Mouse (Mus musculus): ENCODE data around the gene Hebp1. TPM values are rescaled to one million over a fixed set of nuclear protein-coding genes. Genes with fewer than 3 reads are reported as not detected.

Gene Hebp1
- total RNA-seq, 2 experiments from 2014 or later: 11.5 to 16.8 TPM

- DNase-seq: no peak
Observed at GRCm38 (mm10) chr6:135197446-135197845, 376 bp downstream of the Hebp1 start.

- no peak for DNase-seq
Observed at GRCm38 (mm10) chr6:135196707-135197106, 1.1 kb downstream of the Hebp1 start.

GRCm38 (mm10) chr6:135194907-135195306, 2.9 kb downstream of the Hebp1 start:
- no peak for DNase-seq

DNA sequence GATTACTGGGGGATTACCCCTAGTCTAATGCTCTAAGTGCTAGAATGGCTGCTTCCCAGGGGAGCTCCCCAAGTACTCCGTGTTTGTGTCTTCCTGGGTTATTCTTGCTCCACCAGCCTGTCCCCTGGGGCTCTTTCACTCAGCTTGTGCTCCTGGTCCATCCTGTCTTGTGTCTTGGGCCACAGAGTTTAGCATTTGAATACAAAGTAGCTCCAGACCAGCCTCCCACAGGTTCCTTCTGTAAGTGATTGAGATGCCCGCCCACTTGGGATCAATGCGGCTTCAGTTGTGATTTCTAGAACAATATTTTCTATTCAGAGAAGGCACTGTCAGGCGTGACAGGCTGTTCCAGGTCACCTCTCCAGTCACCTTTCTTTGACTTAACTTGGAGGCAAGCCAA, 4.1 kb downstream of the Hebp1 start:
- no peak for DNase-seq

DNA sequence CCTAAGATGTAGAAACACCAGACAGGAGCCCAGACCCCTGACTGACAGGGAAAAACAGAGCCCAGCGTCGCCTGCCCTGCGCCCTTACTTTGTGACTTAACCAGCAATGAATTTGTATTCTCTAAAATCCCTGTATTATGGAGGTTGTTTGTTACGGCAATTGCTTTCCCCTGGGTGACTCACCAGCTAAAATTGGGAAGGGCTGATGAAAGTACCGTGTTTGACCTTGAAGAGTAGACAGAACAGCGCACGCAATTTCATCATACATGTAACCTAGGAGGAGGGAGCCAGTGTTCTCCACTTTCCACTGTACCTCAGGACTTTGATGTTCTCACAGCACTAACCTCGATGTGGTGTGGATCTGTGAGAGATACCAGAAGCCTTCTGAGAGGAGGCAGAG, 4.8 kb downstream of the Hebp1 start:
- DNase-seq: no peak

- no peak for DNase-seq
Observed at GRCm38 (mm10) chr6:135191906-135192305, 5.9 kb downstream of the Hebp1 start.

DNA sequence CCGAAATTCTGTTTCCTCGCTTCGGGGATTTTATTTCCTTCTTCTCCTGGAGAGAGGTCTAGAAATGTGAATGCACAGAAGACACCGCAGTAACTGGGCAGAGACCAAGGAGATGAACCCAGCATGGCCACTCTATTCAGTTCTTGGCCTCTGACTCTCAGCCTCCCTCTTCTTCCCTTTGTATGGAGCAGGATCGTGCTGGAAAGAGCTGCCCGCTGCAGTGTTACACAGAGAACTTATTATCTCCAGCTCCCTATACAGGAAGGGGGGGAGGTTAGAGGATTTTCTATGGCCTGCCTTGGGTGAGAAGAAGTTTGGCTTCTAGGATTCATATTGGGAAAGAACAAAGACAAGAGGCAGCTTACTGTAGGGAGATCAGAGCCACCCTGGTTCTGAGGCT, 7.7 kb downstream of the Hebp1 start:
- no peak for DNase-seq

DNA sequence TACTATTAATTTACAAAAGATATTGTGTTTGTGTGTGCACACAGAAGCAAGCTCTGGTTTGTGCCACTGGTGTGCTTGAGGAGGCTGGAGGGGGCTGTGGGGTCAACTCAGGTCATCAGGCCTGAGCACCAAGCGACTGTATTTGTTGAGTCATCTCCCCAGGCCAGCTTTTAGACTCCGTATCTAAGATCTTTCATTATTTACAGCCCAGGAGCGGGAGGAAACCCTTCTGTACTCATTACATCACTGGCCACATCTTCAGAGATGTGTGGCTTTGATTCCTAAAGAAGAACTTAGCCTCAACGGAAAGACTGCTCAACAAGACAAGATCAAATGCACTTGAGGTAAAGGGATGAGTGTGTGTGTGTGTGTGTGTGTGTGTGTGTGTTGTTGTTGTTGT, 9.2 kb downstream of the Hebp1 start:
- DNase-seq: no peak

DNA sequence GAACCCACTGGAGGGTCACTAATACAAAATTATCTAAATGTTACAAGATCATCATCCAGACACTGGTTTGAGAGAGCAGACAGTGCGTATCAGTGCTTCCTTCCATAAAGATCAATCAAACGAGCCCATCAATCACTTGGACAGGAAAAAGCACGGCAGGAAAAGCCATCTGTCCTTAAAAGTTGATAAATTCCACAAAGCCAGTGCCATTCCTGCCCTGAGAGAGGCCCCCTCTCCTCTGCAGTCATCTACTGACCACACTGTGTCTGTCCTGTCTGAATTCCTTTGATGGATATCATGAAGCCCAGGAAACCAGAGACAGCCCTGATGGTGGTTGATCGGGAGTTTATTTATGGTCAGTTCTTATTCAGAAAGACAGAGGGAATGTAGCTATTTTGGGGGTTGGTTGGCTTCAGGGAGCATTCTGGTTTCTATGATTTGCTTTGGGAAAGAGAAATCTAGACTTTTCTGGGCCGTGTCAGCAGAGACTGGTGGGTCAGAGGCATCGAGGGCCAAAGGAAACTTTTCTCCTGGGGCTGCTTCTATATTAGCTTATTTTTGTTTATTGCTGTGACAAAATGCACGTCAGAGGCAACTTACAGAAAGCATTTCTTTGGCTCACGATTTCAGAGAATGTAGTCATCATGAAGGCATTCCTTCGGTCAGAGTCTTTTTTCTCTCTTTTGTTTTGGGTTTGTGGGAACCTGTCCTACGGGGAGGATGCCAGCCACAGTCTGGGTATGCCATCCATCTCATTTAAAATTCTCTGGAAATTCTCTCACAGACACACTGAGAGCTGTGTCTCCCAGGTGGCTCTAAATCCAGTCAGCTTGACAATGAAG, 10.5 kb downstream of the Hebp1 start:
- no peak for DNase-seq

- DNase-seq: no peak
Observed at GRCm38 (mm10) chr6:135183961-135184360, 13.9 kb downstream of the Hebp1 start.

- DNase-seq: no peak
Observed at GRCm38 (mm10) chr6:135182925-135183324, 14.9 kb downstream of the Hebp1 start.

DNA sequence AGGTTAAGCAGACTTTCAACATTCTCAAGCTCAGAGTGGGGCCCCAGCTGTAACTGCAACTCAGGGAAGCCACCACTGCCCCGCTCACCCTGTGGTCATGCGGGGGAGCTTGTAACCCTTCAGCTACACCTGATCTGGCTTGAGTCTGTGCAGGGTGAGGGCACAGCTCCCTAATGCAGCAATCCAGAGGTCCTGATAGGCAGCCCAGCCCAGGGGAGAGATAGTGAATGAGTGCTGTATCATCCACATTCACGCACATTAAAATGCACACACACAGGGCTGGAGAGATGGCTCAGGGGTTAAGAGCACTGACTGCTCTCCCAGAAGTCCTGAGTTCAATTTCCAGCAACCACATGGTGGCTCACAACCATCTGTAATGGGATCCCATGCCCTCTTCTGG, 19.2 kb downstream of the Hebp1 start:
- DNase-seq: no peak

GRCm38 (mm10) chr6:135177271-135177670, 20.6 kb downstream of the Hebp1 start:
- no peak for DNase-seq

DNA sequence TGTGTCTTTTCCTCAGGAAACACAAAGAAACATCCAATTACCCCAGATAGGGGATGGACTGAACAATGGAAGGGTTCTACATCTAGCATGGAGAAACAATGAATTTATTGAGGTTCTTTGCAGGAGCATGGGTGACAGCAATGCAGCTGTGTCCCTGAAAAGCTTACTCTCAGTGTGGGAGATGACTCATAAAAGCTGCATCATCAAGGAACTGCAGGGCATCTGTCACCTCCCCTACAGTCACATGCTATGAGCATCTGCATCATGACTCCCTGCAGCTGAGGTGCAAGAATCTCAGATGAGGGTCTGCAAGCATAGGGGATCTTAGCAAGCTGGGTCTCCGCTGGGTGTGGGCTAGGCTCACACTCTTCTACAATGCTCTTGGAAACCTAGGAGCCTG, 22.8 kb downstream of the Hebp1 start:
- DNase-seq: no peak

- DNase-seq: no peak
Observed at GRCm38 (mm10) chr6:135171736-135172135, 26.1 kb downstream of the Hebp1 start.

DNA sequence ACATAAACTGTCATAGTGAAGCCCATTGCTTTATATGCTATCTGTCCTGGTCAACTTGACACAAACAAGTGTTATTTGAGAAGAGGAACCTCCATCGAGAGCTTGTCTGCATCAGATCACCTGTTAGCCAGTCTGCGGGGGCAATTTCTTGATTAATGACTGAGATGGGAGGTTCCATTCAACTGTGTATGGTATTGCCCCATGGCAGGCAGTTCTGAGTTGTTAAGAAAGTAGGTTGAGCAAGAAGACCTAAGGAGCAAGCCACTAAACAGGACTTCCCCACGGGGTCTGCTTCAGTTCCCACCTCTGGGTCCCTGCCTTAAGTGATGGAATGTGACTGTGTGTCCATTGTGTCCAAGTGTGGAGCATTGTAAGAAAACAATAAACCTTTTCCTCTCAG, 28.6 kb downstream of the Hebp1 start:
- no peak for DNase-seq

GRCm38 (mm10) chr6:135168471-135168870, 29.4 kb downstream of the Hebp1 start:
- DNase-seq: no peak

GRCm38 (mm10) chr6:135167380-135168311, 30.2 kb downstream of the Hebp1 start:
- peak; percentile 91 for DNase-seq

DNA sequence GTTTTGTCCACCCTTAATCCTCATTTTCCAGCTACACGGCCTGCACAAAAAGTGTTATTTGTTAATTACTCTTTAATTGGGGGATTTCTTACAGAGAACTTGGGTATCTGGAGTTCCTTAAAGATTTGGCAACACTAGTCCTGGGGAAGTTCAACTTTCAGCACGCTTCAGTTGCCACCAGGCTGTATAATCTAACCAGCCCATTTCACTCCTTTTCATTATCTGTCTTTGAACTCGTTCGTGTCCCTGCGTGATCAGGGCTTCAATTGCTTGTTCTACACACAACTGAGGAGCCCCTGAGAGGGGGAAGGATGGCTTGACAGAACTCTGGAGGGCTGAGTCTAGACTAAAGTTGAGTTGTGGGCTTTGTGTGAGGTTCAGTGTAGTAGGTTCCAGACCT, 31.1 kb downstream of the Hebp1 start:
- DNase-seq: no peak

GRCm38 (mm10) chr6:135166262-135166661, 31.6 kb downstream of the Hebp1 start:
- DNase-seq: no peak

GRCm38 (mm10) chr6:135165706-135166105, 32.1 kb downstream of the Hebp1 start:
- DNase-seq: no peak

DNA sequence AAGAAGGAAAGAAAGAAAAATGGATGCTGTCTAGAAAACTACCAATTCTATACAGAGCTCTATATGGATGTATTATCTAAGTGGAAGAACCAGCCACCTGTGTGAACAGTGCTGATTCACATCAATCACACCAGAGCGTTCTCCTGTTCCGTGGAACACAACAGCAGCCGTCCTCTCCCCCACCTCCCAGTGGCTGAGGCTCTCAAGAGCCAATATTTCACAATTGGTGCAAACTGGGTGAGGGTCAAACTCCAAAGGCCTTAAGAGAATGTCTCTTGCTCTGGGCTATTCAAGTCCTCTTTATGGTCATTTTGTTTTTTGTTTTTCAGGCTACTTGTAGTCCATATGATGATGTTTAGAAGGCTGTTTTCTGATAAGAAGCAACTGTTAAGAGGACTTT, 32.6 kb downstream of the Hebp1 start:
- DNase-seq: no peak

DNA sequence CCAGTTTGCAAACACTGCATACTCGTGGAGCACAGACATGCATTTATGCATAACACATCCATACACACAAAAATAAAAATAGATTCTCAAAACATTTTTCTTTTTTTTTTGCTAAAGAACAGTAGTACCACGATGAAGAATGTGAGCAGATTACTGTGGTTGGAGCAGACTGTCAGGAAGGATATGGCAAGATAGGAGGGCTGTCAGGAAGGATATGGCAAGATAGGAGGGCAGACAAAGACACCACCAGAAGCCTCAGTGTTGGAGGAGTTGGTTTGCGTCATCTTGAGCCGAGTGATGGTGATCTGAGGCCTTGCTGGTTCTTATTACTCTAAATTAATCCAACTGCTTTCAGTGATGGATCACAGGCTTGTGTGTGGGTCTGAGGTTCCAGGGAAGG, 35.0 kb downstream of the Hebp1 start:
- no peak for DNase-seq

All from gastrocnemius, postnatal 10 days (tissue).